Mouse (Mus musculus) spleen, postnatal 4 days (tissue): ENCODE results near the gene Nckap1l.
"Not testable (repeated sequence)": the region's sequence is repeated elsewhere in the genome, so short reads cannot be mapped to it uniquely, and the experiment has no call there.

Experiments
- DNase-seq, 2 experiments: peaks; one replicate each; pipeline ENCODE4 v3.0.0; 2022; ENCODE audit warnings: low spot score in 2 of 2

Gene Nckap1l

DNA sequence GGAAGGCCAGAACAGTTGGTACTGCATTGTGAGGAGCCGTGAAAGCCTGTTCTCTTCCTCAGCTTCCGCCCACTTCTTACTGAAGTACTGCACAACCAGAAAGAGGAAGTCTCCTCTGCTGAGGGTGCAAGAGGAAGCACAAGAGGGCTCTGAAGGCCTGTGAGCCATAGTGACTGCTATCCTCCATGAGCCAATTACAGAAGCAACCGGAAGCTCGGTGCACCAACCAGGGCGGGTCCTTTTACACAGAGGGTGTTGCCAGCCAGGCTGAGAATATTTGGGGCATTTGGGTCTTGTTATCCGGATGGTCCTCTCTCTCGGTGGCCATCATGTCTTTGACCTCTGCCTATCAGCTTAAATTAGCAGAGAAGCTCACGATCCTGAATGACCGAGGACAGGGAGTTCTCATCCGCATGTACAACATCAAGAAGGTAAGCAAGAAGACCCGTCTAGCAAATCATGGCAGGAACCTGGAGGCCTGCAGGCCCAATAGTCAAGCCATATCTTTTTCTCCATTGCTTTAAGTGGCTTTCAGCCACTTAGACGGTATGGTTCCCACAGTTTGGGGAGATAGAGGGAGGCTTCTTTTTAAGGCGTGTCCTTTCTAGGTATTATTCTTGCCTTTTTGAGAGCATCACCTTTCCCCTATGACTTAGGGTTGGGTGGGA, at the start of gene Nckap1l:
Gene Nckap1l, plus strand, starts transcription at position 244 of the 668 bp plus-strand sequence.
- peak; percentile 73 to 82 for DNase-seq

DNA sequence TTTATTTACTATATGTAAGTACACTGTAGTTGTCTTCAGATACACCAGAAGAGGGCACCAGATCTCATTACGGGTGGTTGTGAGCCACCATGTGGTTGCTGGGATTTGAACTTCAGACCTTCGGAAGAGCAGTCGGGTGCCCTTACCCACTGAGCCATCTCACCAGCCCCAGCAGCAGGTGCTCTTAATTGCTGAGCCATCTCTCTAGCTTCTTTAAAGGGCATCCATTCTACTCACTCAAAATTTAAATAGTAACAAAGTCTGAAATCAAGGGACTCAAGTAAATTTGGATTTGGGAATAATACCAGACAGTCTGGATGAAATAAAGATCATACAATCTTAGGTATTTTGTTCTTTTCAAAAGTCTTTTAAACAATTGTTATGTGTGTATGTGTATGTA, 48.0 kb upstream of the Nckap1l start:
- not testable (repeated sequence) for DNase-seq

DNA sequence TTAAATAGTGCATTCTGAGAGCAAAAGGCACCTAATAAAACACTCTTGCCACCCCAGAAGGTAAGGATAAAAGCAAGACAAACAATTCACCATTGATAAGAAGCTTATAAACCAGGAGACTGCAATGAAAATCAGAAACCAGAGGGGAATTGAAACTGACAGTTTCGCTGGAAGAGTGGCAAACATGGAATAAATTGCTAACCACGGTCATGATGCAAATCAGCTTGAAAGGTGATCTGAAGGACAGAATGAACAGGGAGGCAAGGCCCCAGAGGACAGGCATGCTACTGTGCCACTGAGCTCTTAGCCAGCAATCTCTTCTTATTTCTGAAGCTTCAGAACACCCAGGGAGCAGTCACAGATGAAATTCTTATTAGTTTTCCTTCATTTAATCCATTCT, 26.6 kb upstream of the Nckap1l start:
- DNase-seq: no peak

DNA sequence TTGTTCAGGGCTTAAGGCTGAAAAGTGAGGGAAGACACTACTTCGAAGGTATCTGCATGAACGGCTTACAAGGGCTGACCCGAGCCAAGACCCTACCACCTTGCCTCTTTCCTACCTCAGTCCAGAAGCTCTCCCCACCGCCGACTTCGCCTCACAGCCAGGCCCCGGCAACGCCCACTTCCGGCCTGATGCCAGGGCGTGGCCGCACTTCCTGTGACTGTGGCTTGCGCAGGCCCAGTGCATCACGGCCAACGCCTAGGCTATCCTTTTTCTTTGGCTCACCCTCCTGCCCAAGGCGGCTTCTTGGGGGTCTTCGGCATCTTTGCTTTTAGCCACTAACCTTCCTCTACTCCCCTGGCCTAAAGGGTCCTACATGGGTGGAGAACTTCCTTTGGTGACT, 23.4 kb upstream of the Nckap1l start, which contains the start of gene Gtsf1:
Gene Gtsf1, minus strand, starts transcription at position 230 of the 400 bp plus-strand sequence.
- no peak for DNase-seq

DNA sequence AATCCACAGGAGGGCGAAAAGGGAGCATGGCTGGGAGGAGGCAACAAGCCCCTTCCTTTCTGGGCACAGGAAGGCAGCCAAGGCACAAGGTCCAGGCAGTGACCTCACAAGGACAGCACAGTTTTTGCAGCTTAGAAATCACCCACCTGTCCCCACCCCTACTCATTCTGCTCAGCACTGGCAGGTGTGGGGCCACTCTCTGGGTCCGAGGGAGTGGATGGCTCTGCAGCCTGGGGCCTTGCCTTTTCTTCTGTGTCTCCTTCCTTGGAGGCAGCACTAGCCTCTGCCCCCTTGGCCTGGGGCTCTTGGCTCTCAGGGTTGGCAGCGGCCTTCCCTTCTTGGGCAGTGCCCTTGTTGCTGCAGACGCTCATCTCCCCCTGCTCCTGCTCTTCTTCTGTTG, 7.6 kb upstream of the Nckap1l start:
- DNase-seq: not testable (repeated sequence)

DNA sequence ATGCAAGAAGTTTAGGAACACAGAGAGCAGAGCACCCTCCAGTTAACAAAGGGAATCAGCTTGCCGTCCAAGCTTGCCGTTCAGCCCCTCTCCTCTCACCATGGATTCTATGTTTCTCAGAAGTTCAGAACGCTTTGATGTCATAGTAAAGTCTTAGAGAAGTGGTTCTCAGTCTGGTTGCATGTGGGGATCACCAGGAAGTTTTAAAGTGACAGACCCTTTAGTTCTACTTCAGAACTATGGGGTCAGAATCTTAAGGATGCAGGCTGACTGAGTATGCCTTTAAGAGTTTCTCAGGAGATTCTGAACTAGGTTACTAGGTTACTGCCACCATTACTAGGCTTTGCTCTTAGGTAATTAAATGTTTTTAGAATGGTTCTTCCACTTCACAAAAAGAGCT, 5.2 kb upstream of the Nckap1l start, which contains the start of gene Gtsf2:
Gene Gtsf2, minus strand, starts transcription at position 101 of the 400 bp plus-strand sequence.
- DNase-seq: no peak

DNA sequence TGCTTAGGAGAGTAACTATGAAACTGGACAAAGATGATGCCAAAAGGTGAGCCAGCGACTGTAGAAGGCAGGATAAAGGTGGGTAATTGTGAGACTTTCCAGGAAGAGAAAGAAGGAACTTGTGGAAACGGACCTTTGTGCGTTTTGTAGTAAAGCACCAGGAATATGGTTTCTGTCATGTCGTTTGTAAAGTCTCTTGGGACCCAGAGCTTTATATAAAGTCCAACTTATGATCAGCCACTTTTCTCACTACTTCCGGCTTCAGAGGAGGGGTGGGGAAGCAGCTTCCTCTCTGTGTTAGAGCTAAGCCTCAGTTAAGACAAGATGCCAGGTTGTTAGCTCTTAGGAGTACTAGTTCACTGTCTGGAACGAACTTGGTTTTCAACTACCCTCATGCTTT, 855 bp downstream of the Nckap1l start:
- no peak for DNase-seq

DNA sequence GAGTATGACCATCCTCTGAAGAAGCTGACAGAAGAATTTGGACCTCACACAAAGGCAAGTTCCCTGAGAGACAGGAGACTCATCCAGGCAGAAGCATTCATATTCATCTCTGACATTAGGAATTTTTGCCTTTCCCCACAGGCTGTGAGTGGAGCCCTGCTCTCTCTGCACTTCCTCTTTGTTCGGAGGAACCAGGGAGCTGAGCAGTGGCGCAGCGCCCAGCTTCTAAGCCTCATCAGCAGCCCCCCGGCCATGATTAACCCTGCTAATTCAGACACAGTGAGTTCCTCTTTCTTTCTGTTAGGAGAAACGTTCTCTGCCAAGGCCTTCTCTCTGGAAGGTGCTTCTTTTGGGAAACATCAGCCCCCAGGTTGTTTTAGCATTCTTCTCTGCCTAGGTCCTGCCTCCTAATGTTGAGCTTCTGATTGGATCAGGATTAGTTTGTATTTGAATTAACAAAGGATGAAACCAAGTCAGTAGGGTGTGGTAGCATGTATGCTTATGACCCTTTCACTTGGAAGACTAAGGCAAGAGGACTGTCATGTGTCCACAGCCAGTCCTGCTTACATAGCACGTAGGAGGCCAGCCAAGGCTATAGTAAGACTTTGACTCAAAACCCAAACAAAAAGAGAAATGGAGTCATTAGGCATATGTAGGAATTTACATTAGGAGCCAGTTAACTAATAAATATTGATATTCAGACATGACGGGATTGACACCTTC, 9.1 kb downstream of the Nckap1l start:
- no peak for DNase-seq

DNA sequence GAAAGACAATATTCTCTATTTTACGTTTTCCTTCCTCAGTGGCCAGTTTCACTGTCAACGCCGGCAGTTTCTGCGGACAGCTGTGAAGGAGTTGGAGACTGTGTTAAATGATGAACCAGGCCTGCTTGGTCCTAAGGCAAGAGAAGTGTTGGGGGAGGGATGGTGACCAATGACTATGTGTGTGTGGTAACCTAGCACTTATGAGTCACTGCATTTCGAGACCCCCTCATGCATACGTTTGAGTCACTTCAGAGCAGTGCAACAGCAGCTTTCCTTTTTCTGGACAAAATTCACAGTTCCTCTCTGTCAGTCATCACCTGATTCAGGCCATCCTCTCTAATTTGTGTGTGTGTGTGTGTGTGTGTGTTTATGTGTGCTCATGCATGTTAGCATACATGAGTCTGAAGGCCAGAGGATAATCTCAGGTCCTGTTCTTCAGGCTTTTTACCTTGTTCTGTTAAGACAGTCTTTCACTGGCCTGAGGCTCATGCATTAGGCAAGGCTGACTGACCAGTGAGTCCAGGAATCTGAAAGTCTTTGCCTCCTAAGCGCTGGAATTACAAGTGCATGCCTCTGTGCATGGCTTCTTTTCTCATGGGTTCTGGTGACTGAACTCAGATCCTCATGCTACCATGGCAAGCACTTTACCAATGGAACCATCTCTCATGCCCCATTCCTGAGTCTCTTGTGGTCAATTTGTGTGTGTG, 18.0 kb downstream of the Nckap1l start:
- DNase-seq: no peak

DNA sequence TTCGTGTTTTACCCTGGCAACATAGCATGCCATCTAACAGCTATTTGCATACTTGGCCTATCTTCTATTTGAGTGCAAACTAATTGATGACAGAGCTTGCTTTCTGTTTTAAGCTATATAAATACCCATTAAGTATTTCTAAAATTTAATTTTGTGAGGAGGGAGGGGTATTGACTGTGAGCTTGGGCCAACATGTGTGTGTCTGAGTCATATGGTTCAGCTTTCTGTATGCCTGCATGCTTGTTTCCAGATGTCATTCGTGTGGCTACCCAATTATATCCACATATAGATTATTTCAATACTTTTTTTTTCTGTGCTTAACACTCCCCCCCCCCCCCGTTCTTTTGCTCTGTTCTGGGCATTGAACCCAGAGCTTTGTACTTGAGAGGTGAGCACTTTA, 18.7 kb downstream of the Nckap1l start:
- DNase-seq: no peak

DNA sequence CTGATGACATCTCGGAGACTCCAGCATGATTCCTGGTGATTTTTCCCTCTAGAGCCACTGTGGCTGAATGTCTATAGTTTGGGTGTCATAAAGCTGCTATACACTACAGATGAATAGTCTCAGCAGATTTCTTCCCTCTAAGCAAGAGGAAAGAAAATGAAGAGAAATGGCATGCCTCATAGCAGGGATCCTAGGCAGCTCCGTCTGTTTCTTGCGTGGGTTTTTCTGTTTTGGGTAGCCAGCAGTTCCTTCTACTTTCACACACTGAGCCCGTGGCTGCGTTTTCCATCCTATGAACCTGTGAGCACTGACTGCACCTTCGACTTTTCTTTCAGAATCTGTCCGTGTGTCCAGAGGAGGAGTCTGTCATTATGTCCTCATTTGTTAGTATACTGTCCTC, 19.6 kb downstream of the Nckap1l start:
- DNase-seq: no peak

DNA sequence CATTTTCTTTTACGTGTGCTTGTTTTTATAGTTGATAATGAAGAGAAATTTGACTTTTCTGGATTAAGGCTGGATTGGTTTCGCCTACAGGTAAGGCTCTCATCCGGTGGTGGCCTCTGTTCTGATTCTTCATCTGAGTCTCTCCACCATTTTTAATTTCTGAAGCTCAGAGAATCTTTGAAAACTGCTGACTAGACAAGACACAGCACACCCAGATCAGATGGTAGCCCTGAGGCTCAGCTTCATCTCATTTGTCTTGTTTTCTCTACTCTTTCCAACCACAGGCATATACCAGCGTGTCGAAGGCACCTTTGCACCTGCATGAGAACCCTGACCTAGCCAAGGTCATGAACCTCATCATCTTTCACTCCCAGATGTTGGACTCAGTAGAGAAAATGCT, 20.2 kb downstream of the Nckap1l start:
- DNase-seq: no peak

DNA sequence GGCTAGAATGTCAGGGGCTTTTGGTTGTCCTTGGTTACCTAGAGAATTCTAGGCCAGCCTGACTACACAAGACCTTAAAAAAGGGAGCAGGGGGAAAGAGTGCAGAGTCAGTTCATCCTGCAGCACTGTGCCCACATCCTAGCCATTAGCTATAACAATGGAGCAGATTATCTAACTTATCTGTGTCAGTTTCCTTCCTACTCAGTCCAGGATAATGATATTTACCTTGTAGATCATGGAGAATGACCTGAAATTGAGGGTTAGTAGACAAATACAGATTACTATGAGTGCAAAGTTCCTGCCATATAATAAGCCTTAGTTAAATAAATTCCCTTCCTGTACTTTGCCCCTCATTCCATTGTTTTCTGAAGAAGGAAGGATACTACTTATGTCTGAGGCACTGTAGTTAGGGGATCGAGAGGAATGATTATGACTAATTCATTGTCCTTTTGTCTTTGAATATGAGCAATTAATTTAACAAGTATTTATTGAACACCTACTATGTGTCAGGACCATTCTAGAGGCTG, 25.5 kb downstream of the Nckap1l start:
- DNase-seq: no peak

DNA sequence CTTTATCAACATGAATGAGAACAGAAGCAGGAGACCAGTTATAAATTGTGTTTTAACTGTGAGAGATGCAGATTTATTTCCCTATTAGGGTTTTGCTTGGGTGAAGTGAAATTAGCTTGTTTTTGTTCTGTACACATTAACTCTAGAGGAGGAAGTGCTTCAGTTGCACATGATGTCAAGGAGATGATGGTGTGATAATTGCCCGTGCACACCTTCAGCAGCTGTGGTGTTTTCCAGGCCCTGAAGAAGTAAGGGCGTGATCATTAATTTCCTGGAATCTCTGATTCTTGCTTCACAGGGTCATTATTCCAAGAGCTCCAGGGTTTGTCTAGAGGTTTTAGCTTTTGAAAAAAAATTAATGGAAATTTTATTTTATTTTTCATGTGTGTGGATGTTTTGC, 26.5 kb downstream of the Nckap1l start:
- DNase-seq: no peak

DNA sequence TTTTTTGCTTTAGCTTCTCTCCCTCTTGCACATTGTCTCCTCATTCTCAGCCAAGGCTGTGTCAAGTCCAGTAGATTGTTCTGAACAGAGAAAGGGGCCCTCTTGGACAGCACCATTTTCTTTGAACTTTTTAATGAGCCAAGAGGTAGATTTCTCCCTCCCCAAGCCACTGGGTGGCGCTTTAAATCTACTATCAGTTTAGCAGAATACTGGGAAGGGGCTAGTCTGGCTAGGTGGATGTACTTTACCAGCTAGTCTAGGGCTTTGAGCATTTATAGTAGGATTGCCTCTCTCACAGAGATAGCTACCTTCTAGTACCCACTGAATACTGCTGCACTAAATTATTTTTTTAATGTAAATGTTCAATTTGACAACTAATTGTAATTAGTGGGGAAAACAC, 28.9 kb downstream of the Nckap1l start:
- DNase-seq: no peak

DNA sequence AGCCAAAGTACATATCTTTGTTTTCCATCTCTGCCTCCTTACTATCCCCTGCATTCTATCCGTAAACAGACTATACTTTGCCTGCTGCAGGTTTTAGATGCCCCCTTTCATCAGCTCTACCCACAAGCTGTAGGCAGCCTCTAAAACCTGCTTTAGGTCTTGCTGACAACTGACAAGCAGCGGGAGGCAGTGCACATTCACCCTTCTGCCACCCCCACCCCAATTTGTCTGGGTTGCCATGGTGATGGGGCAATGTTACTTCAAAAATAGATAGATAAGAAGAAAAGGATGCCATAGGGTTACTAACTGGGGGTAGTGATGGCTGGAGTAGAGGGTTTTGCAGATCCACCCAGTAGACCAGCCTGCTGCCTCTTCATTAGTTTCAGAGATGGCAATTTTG, 30.9 kb downstream of the Nckap1l start:
- no peak for DNase-seq

DNA sequence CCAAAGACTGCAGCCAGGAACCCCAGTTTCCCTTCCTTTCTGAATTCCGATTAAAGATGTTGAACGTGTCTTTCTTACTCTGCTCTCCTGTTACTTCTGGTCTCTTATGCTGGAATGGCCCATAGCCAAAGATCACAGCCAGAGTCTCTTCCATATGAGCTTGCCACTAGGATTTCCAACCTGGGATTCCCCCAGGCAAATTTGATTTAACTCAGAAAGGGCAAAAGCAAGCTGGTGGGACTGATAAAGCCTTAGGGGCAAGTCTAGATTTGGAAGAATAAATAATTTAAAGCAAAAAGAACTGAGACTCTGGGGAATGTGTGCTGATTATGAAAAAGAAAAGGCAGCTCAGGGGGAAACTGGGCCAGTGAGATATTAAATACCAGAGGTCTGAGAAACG, 31.5 kb downstream of the Nckap1l start:
- no peak for DNase-seq

DNA sequence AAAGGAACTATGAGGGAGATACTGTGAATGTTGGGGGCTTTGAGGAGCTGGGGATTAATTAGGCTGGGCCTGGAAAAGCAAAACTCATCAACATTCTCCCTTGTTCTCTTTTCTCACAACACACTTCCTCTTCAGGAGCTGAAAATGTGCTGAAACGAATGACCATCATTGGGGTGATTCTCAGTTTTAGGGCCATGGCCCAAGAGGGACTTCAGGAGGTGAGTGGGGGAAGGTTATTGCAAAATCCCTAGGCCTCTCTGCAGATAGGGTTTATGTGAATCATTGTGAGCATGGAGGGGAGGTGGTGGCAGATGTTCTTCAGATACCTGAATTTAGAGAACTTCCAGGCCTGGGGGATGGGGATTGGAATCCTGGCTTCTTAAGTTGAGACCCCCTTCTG, 33.1 kb downstream of the Nckap1l start:
- no peak for DNase-seq

DNA sequence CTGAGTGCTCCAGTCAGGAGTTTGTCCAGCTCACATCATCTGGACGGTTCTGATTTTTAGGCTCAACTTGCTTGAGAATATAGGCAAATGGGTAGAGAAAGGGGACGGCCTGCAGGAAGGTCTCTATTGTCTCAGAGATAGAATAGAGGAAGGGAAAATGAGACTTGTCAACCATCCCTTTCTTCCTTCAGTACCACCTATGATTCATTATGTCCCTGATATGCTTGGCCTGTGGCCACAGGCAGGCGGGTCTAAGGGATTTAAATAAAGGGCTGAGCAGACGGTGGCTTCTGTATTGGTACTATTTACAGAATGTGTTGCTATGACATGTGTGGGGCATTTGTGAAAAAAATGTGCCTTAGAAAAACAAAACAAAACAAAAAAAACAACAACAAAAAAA, 34.7 kb downstream of the Nckap1l start:
- DNase-seq: no peak

DNA sequence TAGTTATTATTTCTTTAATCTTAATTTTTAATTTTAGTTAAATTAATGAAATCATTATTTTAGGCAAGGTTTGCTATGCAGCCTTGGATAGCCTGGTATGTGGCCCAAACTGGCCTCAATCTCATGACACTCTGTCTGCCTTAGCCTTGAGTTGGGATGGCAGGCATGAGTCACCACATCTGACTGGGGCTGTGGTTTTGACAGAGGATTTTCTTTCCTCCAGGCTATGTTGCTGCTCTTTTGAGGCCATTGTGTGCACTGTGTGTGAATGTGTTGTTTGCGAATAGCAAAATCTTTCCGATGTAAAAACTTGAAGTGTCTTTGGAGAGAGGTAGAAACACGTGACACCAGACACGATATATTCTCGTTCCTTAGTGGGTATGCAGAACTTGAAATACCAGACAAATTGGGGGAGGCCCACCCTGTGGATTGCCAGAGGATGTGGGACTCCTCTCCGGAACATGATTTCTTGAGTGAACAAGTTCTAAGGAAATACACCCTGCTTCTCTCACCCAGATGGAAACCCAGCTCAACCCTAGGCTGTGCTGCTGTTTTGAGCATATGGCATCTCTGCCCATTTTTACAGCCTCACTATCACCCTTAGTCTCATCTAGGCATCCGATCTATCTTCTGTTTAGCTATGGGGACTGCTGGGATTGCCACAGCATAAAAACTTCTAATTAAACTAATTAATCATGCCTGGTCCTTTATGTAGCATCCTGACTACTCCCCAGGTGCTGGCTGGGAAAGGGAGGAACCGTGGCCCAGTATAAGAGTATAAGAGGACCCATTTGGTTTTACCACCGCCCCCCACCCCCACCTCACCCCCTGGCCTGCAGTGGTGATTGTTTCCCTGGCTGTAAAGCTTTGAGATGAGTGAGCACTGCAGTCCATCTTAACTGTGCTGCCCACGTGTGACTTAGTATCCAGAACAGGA, 42.9 kb downstream of the Nckap1l start:
- no peak for DNase-seq

DNA sequence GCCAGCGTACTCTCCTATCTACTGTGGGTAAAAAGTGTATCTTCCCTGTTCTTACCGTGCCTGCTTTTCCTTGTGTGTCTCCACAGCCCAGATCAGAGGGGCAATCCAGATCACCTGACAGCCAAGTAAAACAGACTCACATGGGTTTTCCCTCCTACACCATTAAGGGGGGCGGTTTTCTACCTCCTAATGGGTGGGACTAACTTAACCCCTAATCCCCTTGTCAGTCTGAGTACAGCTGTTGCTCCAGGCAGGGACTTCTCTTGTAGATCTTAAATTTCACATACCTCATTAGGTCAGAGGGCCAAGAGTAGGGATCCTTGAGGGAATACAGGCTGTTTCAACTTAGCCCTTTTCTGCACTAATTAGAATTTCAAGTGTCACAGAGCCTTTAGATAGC, 44.6 kb downstream of the Nckap1l start:
- DNase-seq: no peak
